Mouse (Mus musculus) cerebellum, postnatal 10 days (tissue): Measurements from ENCODE around the gene Kcnh5.
A peak's percentile ranks its signal among the peaks of the same experiment; 100 is the strongest.

Experiments used
- DNase-seq, 2 experiments: peaks; one replicate each; pipeline ENCODE4 v3.0.0; 2021; ENCODE audit warnings: mixed read lengths in 2 of 2

Gene Kcnh5

DNA sequence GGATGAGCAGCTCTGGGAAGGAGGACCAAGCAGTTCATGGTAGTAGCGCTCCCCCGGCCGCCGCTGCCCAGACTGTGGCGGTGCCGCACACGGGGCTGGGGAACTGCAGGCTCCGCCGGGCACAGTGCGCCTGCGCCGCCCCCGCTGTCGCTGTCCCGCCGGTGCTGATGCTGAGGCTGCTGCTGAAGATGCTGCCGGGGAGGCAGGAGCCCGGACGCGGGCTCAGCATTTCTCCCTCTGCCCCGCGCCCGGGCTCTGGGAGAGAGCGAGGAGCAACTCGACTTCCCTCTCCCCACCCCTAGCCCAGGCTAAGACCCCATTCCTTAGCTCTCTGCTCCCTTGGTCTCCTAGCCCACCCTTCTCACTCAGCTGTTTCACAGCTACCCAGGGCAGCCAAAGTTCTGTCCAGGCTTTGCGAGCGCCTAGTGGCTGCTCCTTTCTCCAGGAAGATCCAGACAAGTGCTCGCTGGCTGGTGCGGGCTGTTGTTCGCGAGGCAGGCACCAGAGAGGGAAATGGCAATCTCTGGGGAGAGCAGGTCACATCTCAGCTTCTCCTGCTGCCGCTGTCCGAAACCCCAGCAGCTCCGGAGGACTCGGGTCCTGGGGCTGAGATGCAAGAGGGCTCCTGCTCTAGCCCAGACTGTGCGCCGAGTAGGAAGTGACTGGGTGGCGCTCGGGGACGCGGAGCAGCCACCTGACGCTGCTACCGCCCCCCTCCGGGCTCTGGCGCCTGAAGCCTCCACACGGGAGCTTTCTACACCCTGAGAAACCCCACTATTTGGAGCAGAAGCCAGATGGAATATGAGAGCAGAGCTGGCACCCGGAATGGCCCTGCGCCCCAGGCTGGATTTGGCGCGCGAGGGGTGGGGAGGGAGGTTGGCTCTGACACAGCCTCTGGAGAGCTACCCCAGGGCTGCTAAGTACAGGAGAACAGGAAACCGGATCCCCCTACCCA lies at the start of gene Kcnh5:
Kcnh5 (minus strand) TSS at position 642 of the 955 bp plus-strand sequence.
- peak; percentile 69 to 81 for DNase-seq

DNA sequence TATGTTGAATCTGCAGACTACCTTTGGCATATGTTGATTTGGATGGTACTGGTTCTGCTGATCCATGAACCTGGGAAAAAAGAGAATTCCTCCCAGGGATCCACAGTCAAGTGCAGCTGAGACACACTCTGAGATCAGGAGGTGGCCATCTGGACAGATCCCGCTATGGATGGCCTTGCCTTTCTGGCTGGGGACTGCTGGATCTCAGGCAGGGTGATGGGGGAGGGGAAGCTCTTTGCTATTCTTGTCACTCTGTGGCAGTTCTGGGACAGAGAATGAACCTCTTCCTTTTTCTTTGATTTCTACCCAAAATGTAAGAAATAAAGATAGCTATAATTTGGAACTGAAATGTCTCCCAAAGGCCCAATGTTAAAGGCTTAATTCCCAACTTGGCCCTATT lies 46.8 kb upstream of the Kcnh5 start:
- DNase-seq = peak; percentile 67 to 70

DNA sequence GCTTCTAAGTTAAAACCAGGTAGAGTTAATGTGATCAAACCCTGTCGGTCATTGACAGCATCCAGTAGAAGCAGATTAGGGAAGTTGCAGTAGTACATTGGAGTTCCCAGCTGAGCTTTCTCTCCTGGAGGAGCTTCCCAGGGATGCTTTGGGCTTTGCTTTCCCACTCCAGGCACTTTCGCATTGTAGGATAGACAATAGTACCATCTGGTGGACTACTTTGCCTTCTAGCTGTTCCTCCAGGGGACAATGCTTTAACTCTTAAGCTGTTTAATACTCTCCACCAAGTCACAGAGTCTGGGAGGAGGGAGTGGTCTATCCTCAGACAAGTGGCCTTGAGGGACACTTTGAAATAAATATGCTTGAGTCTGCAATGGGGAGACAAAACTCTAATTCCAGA lies 12.3 kb upstream of the Kcnh5 start:
- no peak for DNase-seq

DNA sequence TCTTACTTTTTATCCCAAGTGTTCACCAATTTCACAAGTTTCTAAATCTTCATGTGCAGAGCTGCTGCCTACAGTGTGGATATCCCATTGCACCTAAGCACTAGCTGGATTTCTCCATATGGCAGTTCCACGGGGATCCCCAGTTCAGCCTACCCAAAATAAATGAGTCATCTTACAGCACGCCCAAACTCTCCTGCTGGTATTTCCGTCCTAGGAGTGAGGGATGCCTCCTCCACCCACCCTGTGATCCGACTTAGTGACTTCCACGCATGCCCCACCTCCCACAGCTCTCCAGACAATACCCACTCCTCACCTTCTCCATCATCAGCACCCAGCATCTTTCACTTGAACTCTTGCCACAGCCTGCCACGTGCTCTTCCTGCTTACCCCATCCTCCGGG lies 5.5 kb upstream of the Kcnh5 start:
- no peak for DNase-seq

DNA sequence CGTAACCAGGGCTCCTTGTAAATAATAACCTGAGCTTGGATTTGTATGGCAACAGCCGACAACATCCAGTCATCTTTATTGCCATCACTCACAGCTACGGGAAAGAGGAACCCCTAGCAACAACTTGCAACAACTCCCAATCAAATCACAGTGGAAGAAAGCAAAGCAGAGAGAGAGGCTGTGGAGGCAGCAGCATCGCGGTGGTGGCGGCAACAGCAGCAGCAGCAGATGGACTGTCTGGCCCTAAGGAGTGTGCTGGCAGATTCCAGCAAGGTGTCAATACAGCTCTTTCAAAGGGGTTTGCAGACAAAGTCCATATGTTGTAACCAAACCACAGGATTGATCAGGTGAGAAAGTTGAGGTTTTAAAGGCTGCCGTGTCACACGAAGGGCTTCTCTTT lies 2.4 kb upstream of the Kcnh5 start:
- DNase-seq = peak; percentile 34 to 48

DNA sequence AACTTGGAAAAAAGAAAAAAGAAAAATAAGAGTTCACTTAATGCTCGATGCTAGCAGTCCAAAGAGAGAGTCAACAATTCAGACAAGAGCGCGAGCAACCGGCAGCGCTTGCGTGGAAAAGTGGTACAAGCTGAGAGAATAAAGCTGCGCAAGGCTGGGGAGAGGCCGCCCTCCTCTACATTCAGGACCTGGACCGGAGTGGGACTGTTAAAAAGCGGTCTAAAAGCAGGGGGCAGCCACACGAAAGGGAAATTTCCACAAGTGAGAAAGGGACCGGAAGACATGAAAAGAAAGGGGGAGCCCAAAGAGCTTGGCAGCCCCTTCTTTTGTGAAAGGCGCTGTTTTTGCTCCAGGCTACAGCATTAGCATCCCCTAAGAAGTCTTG lies 506 bp upstream of the Kcnh5 start:
- DNase-seq = peak in 1 of 2 experiments; percentile 18

DNA sequence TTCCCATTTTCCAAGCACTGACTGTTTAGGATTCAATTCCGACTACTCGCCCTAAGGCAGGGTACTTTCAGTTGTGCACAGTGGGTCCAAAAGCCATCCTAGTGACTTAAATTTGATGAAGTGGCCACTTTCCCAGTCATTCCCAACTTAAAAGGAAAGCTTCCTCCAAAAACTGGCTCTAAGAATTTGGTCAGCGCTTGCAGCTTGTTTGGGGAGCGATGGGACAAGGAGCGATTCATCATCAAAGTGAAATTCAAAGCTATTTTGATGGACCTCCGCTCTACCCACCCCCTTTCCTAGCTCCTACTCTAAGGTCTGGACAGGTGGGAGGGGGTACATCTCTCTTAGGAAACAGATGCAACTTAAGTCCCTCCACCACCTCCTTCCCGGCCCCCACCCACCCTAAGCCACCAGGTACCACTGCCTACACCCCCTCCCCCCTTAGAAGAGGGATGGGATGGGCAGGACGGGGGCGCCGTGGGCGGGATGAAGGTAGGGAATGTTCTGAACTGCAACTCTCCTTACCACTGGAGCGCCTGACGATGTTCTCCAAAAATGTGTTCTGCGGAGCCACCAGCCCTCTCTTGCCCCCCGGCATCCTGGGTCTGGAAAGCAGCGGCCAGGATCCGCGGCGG lies 1.1 kb downstream of the Kcnh5 start:
- DNase-seq = no peak

DNA sequence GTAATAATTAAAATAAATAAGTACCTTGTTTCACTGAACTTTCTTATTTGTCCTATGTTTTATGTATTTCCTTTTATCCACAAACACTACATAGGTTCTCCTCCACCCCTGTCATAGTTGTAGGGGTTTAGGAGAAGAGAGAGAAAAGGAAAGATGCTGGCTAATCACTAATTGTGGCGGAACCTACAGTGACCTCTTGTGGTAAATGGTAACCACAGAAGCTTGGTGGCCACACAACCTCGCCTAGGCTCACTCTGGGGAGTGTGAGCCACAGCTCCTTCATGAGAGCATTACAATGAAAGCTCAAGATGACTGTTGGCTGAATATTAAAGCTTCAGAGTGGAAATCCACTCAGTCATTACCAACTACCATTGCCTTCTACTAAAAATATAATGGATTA lies 6.2 kb downstream of the Kcnh5 start:
- DNase-seq = peak; percentile 54 to 66

DNA sequence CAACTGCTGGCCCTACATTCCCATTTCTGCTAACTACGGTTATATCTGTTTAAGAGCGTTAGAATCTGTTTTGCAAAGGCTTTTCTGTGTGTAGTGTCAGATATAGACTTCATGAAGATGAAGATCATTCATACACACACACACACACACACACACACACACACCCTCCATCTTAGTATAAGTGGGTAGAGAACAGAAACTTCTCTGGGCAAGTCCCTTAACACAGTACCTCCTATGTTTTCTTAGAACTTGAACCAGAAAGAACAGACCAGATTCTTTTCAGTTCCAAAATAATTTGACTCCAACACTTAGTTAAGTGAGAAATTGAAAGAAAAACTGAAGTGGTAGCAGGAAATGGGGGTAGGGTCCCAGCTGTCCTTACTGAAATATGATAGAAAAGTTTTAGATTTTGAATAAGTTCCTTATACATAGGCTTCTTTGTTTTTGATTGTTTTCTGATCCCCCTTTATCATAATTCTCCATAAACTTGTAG lies 24.0 kb downstream of the Kcnh5 start:
- no peak for DNase-seq

DNA sequence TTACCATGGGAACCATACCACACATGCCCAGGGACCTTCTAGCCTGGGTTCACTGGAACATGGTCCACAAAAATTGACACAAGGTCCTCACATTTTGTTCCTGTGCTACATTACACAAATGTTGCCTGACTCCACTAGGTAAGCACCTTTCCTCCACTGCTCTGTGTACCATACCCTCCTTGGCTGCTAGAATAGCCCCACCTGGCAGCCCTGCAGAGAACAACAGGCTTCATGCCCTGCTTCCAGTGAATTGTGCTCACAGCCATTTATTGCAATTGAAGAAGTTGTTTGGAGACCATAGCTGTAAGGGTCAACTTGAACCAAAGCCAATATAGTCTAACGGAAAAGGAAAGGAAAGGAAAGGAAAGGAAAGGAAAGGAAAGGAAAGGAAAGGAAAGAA lies 37.3 kb downstream of the Kcnh5 start:
- peak; percentile 22 to 23 for DNase-seq

DNA sequence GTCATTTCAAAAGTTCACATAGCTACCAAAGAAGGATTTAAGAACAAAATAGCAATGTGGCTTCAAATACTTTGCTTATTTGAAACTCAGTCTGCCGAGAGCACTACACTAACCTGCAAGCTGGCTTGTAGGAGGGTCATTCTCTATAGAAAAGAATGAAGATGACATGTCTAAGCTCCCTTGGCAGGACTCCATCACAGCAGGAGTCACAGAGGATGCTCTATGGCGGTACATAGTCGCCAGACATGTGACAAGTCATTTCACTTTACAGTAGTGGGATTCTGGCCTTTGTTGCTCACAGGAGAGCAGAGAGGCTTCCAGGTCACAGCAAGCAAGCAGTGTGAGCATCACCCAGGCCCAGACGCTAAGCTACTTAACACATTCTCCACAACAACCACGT lies 85.2 kb downstream of the Kcnh5 start:
- peak; percentile 41 to 58 for DNase-seq

DNA sequence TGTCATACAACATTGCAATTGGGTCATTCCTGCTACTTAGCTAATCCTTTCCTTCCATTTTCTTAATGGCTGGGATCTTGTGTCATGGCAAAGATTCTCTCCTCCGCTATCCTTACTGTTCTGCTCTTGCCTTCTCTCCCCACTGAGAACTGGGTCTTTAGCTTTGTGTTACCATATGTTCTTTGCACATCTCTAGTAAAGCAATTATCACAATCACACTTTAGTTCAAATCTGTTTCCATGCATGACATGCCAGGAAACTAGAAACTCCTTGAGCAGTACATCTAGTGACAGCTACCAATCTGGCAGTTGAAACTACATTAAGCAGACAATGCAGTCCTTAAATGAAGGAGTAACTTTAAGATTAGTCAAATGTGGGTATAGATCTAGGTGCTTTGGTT lies 86.2 kb downstream of the Kcnh5 start:
- no peak for DNase-seq

DNA sequence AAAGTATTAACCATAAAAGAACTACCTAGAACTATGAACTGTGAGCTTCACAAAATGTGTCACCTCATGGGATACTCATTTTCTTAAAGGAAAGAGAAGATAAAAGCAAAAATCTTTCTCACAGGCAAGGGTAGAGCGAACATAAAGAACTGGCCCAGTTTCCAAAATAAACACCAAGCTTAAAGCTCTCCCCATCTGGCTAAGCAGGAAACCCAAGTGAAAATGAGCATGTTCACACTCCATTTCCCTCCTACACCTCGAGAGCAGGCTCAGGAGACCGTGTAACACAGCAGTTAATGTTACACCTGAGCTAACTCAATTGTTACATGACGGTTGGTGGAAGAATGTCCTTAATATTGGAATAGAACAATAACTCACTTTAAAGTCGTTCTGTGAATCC lies 100.0 kb downstream of the Kcnh5 start:
- DNase-seq = no peak

DNA sequence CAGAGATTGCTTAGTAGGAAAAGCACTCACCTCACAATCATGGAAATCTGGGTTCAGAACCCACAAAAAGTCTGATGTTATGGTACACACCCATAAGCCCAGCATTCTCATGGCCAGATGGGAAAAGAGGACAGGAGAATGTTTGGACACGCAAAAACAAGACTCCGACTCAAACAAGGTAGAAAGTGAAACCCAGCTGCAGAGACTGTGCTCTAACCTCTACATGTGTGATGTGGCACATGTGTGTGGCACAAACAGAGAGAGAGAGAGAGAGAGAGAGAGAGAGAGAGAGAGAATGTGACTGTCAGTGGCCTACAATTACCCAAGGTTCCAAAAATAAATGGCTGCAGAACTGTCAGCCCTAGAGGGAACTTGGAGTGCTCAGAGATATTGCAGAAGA lies 106.1 kb downstream of the Kcnh5 start:
- no peak for DNase-seq

DNA sequence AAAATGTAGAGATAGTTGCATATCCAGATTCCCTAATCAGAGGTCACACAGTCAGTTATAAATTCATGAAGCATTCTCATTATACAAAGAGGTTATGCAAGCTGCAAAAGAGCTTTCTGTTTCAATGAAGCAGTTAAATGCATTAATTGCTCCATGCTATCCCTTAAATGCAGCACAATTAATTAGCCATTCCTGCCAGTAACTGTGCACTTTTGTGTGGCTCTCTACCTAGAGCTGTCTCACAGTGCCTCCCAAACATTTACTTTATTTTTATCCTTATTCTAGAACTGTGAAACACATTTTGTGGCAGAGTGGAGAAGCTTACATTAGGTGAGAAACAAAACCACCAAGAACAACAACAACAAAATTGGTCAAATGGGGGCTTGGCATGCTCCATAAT lies 114.6 kb downstream of the Kcnh5 start:
- DNase-seq = no peak

DNA sequence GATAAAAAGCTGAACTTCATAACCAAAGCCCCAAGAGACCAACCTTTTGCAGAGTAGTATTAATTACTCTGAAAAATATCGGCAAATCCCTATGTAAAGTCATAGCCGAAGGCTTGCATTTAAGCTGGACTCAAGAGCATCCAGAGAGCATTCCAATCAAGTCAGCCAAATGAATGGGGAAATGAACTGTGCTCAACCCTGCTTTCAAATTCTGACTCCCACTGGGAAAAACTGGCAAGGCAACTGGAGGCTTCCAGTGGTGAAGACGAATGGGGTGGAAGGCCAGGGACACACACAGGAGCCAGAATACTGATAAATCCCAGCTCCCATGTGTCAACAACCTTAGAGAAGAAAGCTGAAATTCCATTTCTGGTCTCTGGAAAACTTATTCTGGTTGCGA lies 115.4 kb downstream of the Kcnh5 start:
- peak; percentile 7 to 37 for DNase-seq

DNA sequence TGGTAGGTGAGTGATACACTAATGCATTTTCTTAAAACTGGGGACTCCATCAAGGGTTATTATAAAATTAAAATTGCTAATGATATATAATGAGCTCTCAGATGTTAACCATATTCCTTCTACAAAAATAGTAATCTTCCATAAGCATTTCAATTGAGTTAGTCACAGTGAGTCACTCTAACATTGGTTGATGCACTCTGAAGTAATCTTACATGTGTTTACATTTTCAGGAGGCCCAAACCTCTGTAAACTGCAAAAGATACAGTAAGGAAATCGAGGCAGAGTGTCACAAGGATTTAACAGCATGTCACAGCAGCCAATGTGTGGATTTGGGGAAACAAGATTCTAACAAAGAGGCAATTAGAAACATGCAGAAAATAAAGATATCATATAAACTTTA lies 123.4 kb downstream of the Kcnh5 start:
- DNase-seq = no peak

DNA sequence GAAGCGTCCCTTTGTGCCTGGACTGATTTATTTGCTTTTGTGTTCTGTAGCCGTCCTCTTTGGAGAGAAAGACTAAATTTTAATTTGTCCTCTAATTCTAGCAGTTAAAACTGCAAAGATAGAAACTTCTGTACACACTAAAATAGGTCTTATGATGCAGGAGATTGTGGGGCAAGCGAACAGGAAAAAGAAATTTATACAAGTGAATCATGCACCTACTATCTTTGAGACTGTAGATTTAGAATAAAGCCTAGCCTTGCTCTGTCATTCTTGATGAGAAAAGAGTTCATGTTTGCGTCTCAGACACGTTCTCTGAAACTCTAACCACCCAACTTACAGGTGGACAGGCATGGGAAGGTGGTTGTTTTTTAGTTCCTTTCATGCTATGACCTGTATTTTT lies 140.4 kb downstream of the Kcnh5 start:
- DNase-seq = no peak

DNA sequence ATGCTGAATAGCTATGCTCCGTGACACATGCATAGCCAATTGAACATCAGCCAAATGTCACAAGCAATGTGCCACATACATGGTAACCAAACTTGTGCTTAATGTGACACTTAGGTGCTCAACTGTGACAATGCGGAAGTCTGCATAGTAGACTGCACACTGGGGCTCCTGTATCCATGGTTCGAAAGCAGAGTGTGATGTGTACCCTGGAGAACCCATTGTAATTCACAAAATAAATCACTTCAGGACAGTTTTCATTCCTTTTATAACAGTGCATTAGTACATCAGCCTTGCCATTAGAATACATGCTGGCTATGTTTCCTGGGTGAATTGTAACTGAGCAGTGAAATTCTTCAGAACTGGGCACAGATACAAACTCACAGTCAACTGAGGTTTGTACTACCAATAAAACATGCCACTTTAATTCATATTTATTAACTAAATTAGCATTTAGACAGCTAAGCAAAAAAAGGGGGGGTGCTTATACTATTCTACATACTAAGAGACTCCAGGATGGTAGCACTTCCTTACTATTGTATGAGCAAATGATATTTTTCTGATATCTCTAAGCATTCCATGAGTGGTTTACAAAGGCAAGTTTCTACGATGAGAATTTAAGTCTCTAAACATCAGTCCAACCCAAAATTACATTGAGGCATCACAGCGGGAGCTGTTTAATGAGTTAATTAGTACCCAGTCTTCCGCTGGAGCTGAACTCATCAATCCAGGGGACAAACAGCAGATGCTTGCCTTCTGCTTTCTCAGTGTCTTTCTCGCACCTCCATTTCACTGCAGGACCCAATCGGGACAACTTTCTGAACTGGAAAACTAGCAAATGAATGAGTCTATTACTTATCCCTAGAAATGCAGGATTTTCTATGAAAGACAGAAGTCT lies 144.9 kb downstream of the Kcnh5 start:
- DNase-seq = no peak

DNA sequence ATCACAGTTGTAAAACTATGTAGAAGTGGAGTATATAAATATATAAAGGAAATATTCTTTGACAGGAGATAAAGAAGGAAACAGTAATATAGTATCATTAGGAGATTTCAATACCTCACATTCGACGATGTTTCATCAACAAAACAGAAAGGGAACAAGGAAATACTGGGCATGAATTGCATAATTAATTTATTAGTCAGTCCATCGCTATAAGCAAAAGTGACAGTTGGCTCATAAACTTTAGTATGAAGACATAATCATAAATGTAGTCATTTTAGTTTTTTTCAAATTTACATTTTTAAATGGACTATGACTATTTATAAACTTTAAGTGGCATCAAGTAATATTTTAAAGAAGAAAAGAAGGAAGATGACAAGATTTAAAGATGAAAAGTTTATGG lies 205.9 kb downstream of the Kcnh5 start:
- DNase-seq = no peak

DNA sequence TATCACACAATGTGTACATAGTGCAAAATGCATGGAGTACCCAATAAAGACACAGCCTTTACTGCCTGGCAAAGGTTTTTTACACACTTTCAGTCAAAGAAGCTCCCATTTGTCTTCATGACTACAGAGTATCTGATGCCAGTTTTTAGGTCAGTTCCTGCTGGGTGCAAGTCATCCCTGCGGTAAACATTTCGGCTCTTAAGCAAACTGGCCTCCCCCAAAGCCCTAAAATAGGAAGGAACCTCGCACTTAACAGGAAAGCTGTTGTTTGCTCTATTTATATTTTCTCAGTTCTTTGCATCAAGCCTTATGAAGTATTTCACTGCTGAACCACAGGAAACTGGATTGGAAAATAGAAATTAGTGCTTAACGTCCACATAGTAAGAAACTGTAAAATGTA lies 207.7 kb downstream of the Kcnh5 start:
- no peak for DNase-seq

DNA sequence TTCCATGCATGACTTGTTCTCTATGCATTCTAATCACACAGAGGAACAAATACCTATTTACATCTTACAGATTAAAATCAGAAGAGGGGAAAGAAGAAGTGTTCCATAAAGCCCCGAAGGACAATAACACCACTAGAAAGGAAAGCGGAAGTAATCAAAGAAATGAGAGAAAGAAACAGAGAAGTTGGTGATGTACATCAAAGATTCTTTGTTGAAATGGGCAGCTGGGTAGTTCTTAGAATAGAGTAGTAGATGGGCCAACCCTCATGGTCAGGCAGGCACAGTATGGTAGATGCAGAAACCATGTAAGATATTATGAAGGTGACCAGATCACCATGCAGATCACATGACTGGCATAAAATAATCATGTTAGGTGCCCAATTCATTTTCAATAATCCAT lies 210.9 kb downstream of the Kcnh5 start:
- no peak for DNase-seq

DNA sequence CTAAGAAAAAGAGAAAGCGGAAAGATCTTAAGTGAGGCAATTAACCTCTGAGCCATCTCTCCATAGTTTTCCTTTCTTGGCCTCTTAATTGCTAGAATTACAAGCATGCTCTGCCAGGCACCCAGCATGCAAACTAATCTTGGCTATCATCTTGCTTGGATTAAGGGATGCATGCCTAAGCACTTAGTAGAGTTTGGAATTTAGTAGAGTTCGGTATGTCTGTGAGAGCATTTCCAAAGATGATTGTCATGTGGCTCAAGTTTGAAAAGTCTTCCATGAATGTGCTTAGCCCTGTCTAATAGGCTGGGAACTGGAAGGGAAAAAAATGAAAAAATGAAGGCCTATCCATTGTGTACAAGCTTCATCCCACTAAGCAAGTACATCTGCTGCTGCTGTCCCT lies 224.5 kb downstream of the Kcnh5 start:
- peak; percentile 9 to 17 for DNase-seq
